Mouse (Mus musculus): Measurements from ENCODE around the gene Bax. TPM values are rescaled to one million over a fixed set of nuclear protein-coding genes. Genes with fewer than 3 reads are reported as not detected.
"Not testable (repeated sequence)": the region's sequence is repeated elsewhere in the genome, so short reads cannot be mapped to it uniquely, and the experiment has no call there.

The Bax gene
- total RNA-seq, 2 experiments from 2014 or later, result 103 to 123 TPM

GRCm38 (mm10) chr7:45482166-45482565, 15.5 kb upstream of the Bax start:
- DNase-seq (ENCODE audit: low spot score in 2 of 2), result no peak

- DNase-seq (ENCODE audit: low spot score in 2 of 2), result peak; percentile 61 to 69
These were observed 14.8 kb upstream of the Bax start, which contains the start of gene Tulp2 for GRCm38 (mm10) chr7:45481374-45481927. Gene Tulp2, plus strand, starts transcription at chr7:45481877.

GRCm38 (mm10) chr7:45480310-45480709, 13.6 kb upstream of the Bax start:
- DNase-seq (ENCODE audit: low spot score in 2 of 2), result not testable (repeated sequence)

GRCm38 (mm10) chr7:45478774-45479173, 12.1 kb upstream of the Bax start:
- DNase-seq (ENCODE audit: low spot score in 2 of 2), result no peak

GRCm38 (mm10) chr7:45477003-45477402, 10.3 kb upstream of the Bax start:
- peak; percentile 65 to 74 for DNase-seq (ENCODE audit: low spot score in 2 of 2)

GRCm38 (mm10) chr7:45476453-45476852, 9.8 kb upstream of the Bax start:
- no peak for DNase-seq (ENCODE audit: low spot score in 2 of 2)

- no peak for DNase-seq (ENCODE audit: low spot score in 2 of 2)
These were observed 8.7 kb upstream of the Bax start for GRCm38 (mm10) chr7:45475291-45475969.

- peak; percentile 78 to 80 for DNase-seq (ENCODE audit: low spot score in 2 of 2)
These were observed 4.2 kb upstream of the Bax start for GRCm38 (mm10) chr7:45470869-45471268.

GRCm38 (mm10) chr7:45467090-45467670, 482 bp upstream of the Bax start:
- no peak for DNase-seq (ENCODE audit: low spot score in 2 of 2)

GRCm38 (mm10) chr7:45465549-45465948, 1.1 kb downstream of the Bax start:
- no peak for DNase-seq (ENCODE audit: low spot score in 2 of 2)

GRCm38 (mm10) chr7:45465112-45465511, 1.6 kb downstream of the Bax start:
- DNase-seq (ENCODE audit: low spot score in 2 of 2), result no peak

GRCm38 (mm10) chr7:45463987-45464778, 2.5 kb downstream of the Bax start:
- DNase-seq (ENCODE audit: low spot score in 2 of 2), result no peak

GRCm38 (mm10) chr7:45462868-45463267, 3.8 kb downstream of the Bax start:
- DNase-seq (ENCODE audit: low spot score in 2 of 2), result not testable (repeated sequence)

- no peak for DNase-seq (ENCODE audit: low spot score in 2 of 2)
These were observed 4.4 kb downstream of the Bax start for GRCm38 (mm10) chr7:45462325-45462724.

GRCm38 (mm10) chr7:45461781-45462180, 4.9 kb downstream of the Bax start:
- no peak for DNase-seq (ENCODE audit: low spot score in 2 of 2)

- DNase-seq (ENCODE audit: low spot score in 2 of 2), result no peak
These were observed 5.4 kb downstream of the Bax start for GRCm38 (mm10) chr7:45461326-45461725.

- DNase-seq (ENCODE audit: low spot score in 2 of 2), result peak in 1 of 2 experiments; percentile 56
These were observed 5.8 kb downstream of the Bax start for GRCm38 (mm10) chr7:45460860-45461314.

- DNase-seq (ENCODE audit: low spot score in 2 of 2), result no peak
These were observed 6.3 kb downstream of the Bax start for GRCm38 (mm10) chr7:45460377-45460776.

GRCm38 (mm10) chr7:45459564-45460140, 7.0 kb downstream of the Bax start, which contains the start of gene Ftl1:
Gene Ftl1, minus strand, starts transcription at chr7:45459884.
- DNase-seq (ENCODE audit: low spot score in 2 of 2), result peak; percentile 93 to 95

- DNase-seq (ENCODE audit: low spot score in 2 of 2), result peak; percentile 81 to 87
These were observed 7.7 kb downstream of the Bax start for GRCm38 (mm10) chr7:45458748-45459563.

All from layer of hippocampus, postnatal 10 days (tissue).